Mouse (Mus musculus) midbrain, embryonic 11.5 days (tissue): Measurements from ENCODE around the gene Apom. TPM values are rescaled to one million over a fixed set of nuclear protein-coding genes. Genes with fewer than 3 reads are reported as not detected.
A peak's percentile ranks its signal among the peaks of the same experiment; 100 is the strongest.
"Not testable (repeated sequence)": the region's sequence is repeated elsewhere in the genome, so short reads cannot be mapped to it uniquely, and the experiment has no call there.

Source experiments
- ATAC-seq: fragments of 200-750 bp; cut with Nextera tagmentation; 2 replicates; pipeline ENCODE4 v1.8.0; 2017; ENCODE audit warnings: moderate TSS enrichment, moderate library complexity; ENCODE audit not compliant: low FRiP score
- DNase-seq: peaks from one replicate; pipeline ENCODE4 v3.0.0; 2015; ENCODE audit warnings: low spot score; ENCODE audit errors: missing footprints
- H3K27ac ChIP-seq: fragments of 300-500 bp; sonication (generic); 2 replicates; pipeline ENCODE4 v1.5.1; 2014; ENCODE audit warnings: low read depth, low read length
- H3K27me3 ChIP-seq: fragments of 300-500 bp; sonication (generic); 2 replicates; pipeline ENCODE4 v1.6.1; 2014; ENCODE audit warnings: mild to moderate bottlenecking, low read length, moderate library complexity, mixed read lengths; ENCODE audit not compliant: control insufficient read depth, insufficient read depth
- H3K36me3 ChIP-seq: fragments of 300-500 bp; sonication (generic); 2 replicates; pipeline ENCODE4 v1.6.1; 2014; ENCODE audit warnings: mild to moderate bottlenecking, low read length, moderate library complexity, mixed read lengths; ENCODE audit not compliant: control insufficient read depth, insufficient read depth
- H3K4me1 ChIP-seq: fragments of 300-500 bp; sonication (generic); 2 replicates; pipeline ENCODE4 v1.6.1; 2014; ENCODE audit warnings: low read length; ENCODE audit not compliant: control insufficient read depth, insufficient read depth
- H3K4me2 ChIP-seq: fragments of 300-500 bp; sonication (generic); 2 replicates; pipeline ENCODE4 v1.6.1; 2014; ENCODE audit warnings: mild to moderate bottlenecking, moderate library complexity
- H3K4me3 ChIP-seq: fragments of 300-500 bp; sonication (generic); 2 replicates; pipeline ENCODE4 v1.5.1; 2014; ENCODE audit warnings: low read depth, low read length
- H3K9ac ChIP-seq: fragments of 300-500 bp; sonication (generic); 2 replicates; pipeline ENCODE4 v1.6.1; 2014; ENCODE audit warnings: low read length
- H3K9me3 ChIP-seq: fragments of 300-500 bp; sonication (generic); 2 replicates; pipeline ENCODE4 v1.6.1; 2016; ENCODE audit warnings: low read length; ENCODE audit not compliant: control insufficient read depth
- WGBS: fragments of 180-500 bp; shearing (Covaris S2); extraction: QIAGEN DNeasy Blood & Tissue Kit; methylation state at CpG from one replicate; pipeline ENCODE4 v1.1.7; 2014; 5-methylcytosine and 5-hydroxymethylcytosine counted together
- polyA plus RNA-seq: library from polyadenylated mRNA; unstranded; fragments of >200 nt; fragmentation: Nextera tagmentation; extraction: Ambion mirVana; gene quantifications from 2 replicates; pipeline ENCODE4 v1.2.1, GENCODE M21; 2014

The Apom gene
- polyA plus RNA-seq, 1 experiment from 2014 or later = 0.45 TPM

DNA sequence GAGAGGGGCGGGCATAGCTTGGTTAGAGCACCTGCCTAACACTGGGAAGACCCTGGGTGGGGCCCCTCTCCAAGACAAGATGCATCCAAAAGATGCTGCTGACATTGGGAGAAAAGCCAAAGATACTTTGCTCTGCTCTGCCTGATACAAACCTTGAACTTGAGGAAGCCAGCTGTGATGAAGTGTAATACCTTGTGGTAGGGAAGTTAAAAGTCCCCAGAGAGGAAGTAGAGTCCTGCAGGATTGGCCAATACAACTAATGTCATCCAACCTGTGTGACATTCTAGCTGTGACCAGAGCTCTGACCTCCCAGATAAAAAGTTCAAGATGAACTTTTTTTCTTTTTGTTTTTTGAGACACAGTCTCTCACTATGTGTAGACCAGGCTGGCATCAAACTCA lies 6.8 kb downstream of the Apom start:
- Histone ChIP-seq H3K27me3 (no peaks in the 10 kb centered on the region), H3K4me1 (peaks cover 21% of the 10 kb centered on the region), H3K9ac (no peak overlapping the region), H3K4me3 (no peak overlapping the region), H3K36me3 (no peaks in the 10 kb centered on the region; the same call in 1 of the 2 replicates), H3K9me3 (no peaks in the 10 kb centered on the region), H3K27ac (no peak overlapping the region), H3K4me2 (no peak overlapping the region)
- WGBS = 100% methylated on average over 1 of the region's 1 CpGs
- DNase-seq = no peak
- no peak for ATAC-seq

DNA sequence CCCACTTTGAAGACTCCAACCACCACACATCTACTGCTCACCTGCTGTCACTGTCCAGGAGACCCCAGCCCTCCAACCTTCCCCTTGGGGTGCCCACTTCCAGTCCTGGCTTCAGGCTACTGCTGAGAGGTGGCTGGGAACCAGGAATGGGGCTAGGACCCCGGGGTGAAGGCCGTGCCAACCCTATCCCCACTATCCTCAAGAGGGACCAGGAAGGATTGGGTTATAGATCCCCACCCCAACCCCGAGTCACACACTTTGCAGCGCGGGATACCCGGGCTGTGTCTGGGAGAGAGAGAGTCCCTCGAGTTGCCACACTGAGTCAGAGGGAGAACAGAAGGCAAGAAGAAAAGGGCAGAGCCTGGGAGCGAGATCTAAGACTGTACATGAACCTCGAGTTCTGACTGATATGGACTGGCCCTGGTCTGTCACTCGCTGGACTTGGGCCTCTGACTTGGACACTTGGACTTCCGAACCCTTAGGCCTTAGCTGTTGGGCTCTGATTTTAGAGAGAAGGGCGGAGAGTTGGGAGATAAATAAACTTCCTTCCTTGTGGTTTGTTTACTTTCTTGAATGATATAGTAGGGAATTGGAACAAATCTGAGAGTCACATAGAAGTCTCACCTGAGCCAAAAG lies 7.5 kb downstream of the Apom start:
- not testable (repeated sequence) for H3K27ac ChIP-seq, H3K4me2 ChIP-seq, H3K27me3 ChIP-seq, H3K9ac ChIP-seq, H3K36me3 ChIP-seq, H3K4me3 ChIP-seq, ATAC-seq, H3K9me3 ChIP-seq, DNase-seq
- 93% methylated on average over 12 of the region's 12 CpGs for WGBS
- peaks cover 23% of the 10 kb centered on the region for H3K4me1 ChIP-seq

DNA sequence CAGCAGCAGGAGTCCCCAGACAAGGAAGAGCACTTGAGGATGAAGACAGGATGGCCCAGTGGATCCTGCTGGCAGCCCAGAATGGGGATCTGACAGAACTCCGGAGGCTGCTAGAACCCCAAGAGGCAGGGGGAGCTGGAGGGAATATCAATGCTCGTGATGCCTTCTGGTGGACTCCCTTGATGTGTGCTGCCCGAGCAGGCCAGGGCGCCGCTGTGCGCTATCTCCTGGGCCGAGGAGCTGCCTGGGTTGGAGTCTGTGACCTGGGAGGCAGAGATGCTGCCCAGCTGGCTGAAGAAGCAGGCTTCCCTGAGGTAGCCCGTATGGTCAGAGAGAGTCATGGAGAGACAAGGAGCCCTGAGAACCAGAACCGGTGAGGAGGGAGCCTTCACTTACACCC lies 8.6 kb downstream of the Apom start:
- WGBS = 94% methylated on average over 9 of the region's 9 CpGs
- not testable (repeated sequence) for H3K27me3 ChIP-seq, H3K4me3 ChIP-seq, H3K36me3 ChIP-seq, ATAC-seq, DNase-seq, H3K9me3 ChIP-seq, H3K27ac ChIP-seq, H3K9ac ChIP-seq, H3K4me2 ChIP-seq
- peaks cover 23% of the 10 kb centered on the region for H3K4me1 ChIP-seq

DNA sequence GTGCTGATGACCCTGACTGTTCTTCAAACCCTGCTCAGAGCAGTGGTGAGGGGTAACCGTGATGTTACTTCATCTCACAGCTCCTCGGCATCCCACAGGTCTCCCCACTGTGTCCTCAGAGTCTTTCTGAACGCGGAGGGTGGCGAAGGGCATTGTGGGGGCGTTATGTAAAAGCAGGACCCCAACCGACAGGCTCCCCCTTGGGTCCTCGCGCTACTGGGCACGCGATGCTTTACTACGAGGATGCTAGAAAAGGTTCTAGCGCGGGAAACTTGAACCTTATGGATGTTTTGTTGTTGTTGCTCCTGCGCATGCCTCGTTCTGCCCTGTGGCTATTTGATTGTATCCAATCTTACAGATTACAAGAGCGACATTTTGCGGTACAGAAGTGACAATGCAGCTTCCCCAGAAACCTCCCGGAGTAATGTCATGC lies 10.0 kb downstream of the Apom start, which contains the start of gene Csnk2b:
Gene Csnk2b (minus strand): TSS at position 183 of the 433 bp plus-strand sequence.
- peak within 1 kb of the TSS; percentile 98 for H3K4me2 ChIP-seq
- ATAC-seq (no peak), DNase-seq (peak; percentile 93)
- H3K9me3 ChIP-seq = no peaks in the 10 kb centered on the region
- H3K36me3 ChIP-seq = peaks cover 8% of the 10 kb centered on the region
- under 1% methylated on average over 19 of the region's 19 CpGs for WGBS
- peak within 1 kb of the TSS; percentile 86 for H3K4me3 ChIP-seq
- H3K27ac ChIP-seq = peak within 1 kb of the TSS; percentile 86
- H3K4me1 ChIP-seq = peaks cover 20% of the 10 kb centered on the region
- peak within 1 kb of the TSS; percentile 88 for H3K9ac ChIP-seq
- no peaks in the 10 kb centered on the region for H3K27me3 ChIP-seq

DNA sequence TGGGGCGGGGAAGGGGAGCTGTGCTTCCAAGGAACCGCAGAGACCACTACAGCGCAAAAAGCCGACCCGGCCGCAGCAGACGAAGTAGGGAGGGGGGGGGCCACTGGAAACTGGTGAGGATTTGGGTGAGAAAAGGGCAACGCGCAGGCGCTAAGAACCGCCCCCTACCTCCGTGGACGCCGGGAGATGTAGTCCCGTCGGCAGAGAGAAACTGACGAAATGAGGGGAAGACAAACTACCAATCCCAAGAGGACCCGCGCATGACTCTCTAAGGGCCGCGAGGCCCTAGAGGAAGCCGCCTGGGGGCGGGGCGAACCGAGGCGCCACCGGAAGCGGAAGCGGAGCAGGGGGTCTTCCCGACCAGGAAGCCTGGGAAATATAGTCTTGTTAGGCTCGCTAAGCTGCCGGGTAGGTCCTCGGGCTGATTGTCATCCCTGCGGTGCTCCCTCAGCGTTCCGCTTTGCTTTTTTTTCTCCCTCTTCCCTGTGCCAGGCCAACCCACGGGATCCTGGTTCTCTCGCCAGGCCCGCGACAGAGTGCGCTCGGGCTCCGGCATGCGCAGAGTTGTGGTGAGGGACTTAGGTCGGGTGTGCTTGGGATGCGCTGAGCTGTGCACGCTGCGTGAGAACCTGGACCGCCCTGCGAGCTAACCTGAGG lies 10.6 kb downstream of the Apom start, which contains the start of gene Gpank1:
Gene Gpank1 (plus strand): TSS at position 313 of the 657 bp plus-strand sequence.
- peak; percentile 95 for ATAC-seq
- no peaks in the 10 kb centered on the region for H3K9me3 ChIP-seq
- H3K27ac ChIP-seq = peak within 1 kb of the TSS; percentile 86
- peaks cover 15% of the 10 kb centered on the region for H3K4me1 ChIP-seq
- peak within 1 kb of the TSS; percentile 88 for H3K9ac ChIP-seq
- peaks cover 10% of the 10 kb centered on the region for H3K36me3 ChIP-seq
- peak within 1 kb of the TSS; percentile 98 for H3K4me2 ChIP-seq
- peak; percentile 98 for DNase-seq
- no peaks in the 10 kb centered on the region for H3K27me3 ChIP-seq
- H3K4me3 ChIP-seq = peak within 1 kb of the TSS; percentile 86
- under 1% methylated on average over 49 of the region's 50 CpGs for WGBS

DNA sequence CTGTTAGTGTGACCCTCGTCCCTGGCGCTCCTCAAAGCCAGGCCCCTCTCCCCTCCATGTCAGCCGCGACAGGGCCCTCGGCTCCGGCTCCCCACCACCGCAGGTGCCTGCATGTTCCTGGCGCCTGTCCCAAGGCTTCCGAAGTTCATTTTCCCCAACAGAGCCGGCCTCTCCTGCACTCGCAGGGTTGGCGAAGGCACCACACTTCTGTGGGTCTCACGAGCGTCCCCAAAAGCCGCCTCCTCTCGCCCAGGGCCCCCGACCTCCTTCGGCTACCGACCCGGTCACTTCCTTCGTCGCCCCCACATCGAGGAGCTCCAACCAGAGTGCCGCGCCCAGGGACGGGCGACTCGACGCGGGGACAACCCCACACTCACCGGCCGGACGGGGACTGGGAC lies 11.1 kb downstream of the Apom start:
- no peak; the same call in 1 of the 2 replicates for ATAC-seq
- H3K4me3 ChIP-seq = peak overlapping the region; percentile 86
- no peak overlapping the region for H3K27ac ChIP-seq
- peaks cover 13% of the 10 kb centered on the region for H3K4me1 ChIP-seq
- peak overlapping the region; percentile 88 for H3K9ac ChIP-seq
- H3K4me2 ChIP-seq = peak overlapping the region; percentile 98
- H3K36me3 ChIP-seq = peaks cover 14% of the 10 kb centered on the region
- WGBS = under 1% methylated on average over 33 of the region's 33 CpGs
- H3K27me3 ChIP-seq = no peaks in the 10 kb centered on the region
- DNase-seq = peak; percentile 86
- no peaks in the 10 kb centered on the region for H3K9me3 ChIP-seq

DNA sequence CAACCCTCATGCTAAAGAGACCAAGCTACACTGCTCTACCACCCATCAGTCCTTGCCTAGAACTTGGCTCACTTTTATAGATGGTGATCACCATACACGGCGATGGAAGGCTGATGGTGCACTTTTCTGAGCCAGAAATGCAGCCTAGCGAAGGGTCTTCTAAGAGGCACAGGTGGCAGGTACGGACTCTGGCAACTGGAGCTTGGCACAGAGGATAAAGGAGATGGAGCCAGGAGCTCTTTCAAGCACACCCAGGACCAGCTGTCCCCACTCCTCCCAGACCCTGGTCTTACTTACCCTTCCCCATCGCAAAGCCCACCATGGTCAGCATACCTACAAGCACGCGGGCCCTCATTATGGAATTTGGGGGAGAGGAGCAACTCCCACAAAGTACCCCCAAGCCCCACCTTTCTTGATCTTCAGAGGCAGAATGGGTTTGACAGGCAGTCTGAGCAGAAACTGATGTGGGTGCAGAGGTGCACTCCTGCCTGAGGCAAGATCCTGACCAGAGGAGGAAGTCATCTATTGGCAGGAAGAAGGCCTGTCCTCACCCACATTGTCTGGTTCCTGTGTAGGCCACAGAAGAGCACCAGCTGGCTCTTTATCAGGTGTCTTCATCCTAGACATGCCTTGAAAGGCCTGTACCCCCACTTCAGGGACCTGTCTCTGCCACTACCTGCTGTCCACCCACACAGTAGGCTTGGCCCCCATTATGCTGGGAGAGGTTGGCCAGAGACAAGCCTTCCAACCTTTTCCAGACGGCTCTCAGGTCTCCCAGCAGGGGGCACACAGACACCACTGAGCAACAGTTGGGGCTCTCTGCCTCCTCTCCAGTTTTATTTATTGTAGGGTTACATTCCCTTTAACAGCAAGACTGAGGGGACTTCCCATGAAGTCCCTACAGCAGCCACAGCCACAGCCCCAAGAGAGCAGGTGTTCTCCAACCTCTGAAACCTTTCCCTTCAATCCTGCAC lies 16.5 kb downstream of the Apom start, which contains the start of gene Ly6g5b:
Gene Ly6g5b (minus strand): TSS at position 383 of the 974 bp plus-strand sequence.
- no peaks in the 10 kb centered on the region for H3K9me3 ChIP-seq
- 87% methylated on average over 8 of the region's 8 CpGs for WGBS
- H3K4me3 ChIP-seq = no peak within 1 kb of the TSS
- no peak within 1 kb of the TSS for H3K27ac ChIP-seq
- no peak within 1 kb of the TSS for H3K4me2 ChIP-seq
- H3K4me1 ChIP-seq = peaks cover 4% of the 10 kb centered on the region
- ATAC-seq (no peak), DNase-seq (no peak)
- no peak within 1 kb of the TSS; the same call in 1 of the 2 replicates for H3K9ac ChIP-seq
- no peaks in the 10 kb centered on the region for H3K27me3 ChIP-seq
- peaks cover 18% of the 10 kb centered on the region for H3K36me3 ChIP-seq

DNA sequence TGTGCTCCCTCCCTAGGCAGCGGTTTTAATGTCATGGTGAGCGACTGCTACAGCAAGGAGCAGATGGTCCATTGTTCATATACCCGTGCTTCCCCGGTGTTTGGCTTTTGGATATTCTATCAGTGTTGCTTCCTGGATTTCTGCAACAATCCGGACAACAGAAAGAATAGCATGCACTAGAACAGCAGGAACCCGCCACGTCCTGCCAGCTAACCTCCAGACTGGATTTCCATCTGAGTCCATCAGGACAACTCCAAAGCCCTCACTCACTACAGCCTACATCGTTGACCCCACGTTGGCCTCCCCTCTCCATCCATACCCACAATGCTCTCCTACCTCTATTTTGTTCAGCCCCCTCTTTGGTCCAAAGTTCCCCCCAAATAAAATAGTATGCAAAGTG lies 20.1 kb downstream of the Apom start:
- no peak for DNase-seq
- no peak overlapping the region for H3K9ac ChIP-seq
- ATAC-seq = no peak
- peaks cover 10% of the 10 kb centered on the region for H3K36me3 ChIP-seq
- no peak overlapping the region for H3K27ac ChIP-seq
- no peaks in the 10 kb centered on the region for H3K9me3 ChIP-seq
- 75% methylated on average over 9 of the region's 9 CpGs for WGBS
- H3K27me3 ChIP-seq = no peaks in the 10 kb centered on the region
- no peak overlapping the region for H3K4me2 ChIP-seq
- H3K4me3 ChIP-seq = no peak overlapping the region
- H3K4me1 ChIP-seq = no peaks in the 10 kb centered on the region
